Mouse (Mus musculus) left cerebral cortex, postnatal 4 days (tissue): ENCODE results near the gene Olfr472. TPM values are rescaled to one million over a fixed set of nuclear protein-coding genes. Genes with fewer than 3 reads are reported as not detected.
"Not testable (repeated sequence)": the region's sequence is repeated elsewhere in the genome, so short reads cannot be mapped to it uniquely, and the experiment has no call there.

Source experiments
- DNase-seq: peaks from one replicate; pipeline ENCODE4 v3.0.0-alpha.2; 2022
- intact Hi-C: fragments of 180-260 bp; cut with DNase I; formaldehyde crosslinking; loops from one replicate; pipeline ENCODE4 v1.15.1; 2025
- total RNA-seq, 2 experiments: library from RNA; stranded (reverse); gene quantifications; 2 replicates each; pipeline ENCODE4 v1.2.3; 2021

Gene Olfr472
- not detected for total RNA-seq

- intact Hi-C loops = no loop called here
- DNase-seq = no peak
Measured at GRCm38 (mm10) chr7:107897602-107898001, at the start of gene Olfr472. TSS of gene Olfr472 (plus strand) at chr7:107897902.

- intact Hi-C loops = no loop called here
Measured at GRCm38 (mm10) chr7:107930146-107930545, 32.4 kb downstream of the Olfr472 start, which contains the start of gene Olfr473. TSS of gene Olfr473 (plus strand) at chr7:107930446.

GRCm38 (mm10) chr7:107952539-107952938, 54.8 kb downstream of the Olfr472 start:
- intact Hi-C loops = not testable (repeated sequence)

More at GRCm38 (mm10) chr7:107930146-107930545, 32.4 kb downstream of the Olfr472 start, which contains the start of gene Olfr473:
- no peak for DNase-seq

GRCm38 (mm10) chr7:107954343-107954742, 56.6 kb downstream of the Olfr472 start, which contains the start of gene Olfr474:
TSS of gene Olfr474 (plus strand) at chr7:107954643.
- DNase-seq = no peak
- intact Hi-C loops = no loop called here

More at GRCm38 (mm10) chr7:107952539-107952938, 54.8 kb downstream of the Olfr472 start:
- not testable (repeated sequence) for DNase-seq

Other genes with a start within 250 kb of the Olfr472 start
- gene Cyb5r2, start 139.9 kb upstream of the Olfr472 start, total RNA-seq = not detected
- gene Ovch2, start 96.7 kb upstream of the Olfr472 start, total RNA-seq = not detected
- not detected for gene Olfr467, start 85.6 kb upstream of the Olfr472 start, total RNA-seq
- not detected for gene Olfr469, start 72.4 kb upstream of the Olfr472 start, total RNA-seq
- gene Olfr470, start 50.4 kb upstream of the Olfr472 start, total RNA-seq = not detected
- gene Olfr473, start 32.5 kb downstream of the Olfr472 start, total RNA-seq = not detected
- gene Olfr474, start 56.7 kb downstream of the Olfr472 start, total RNA-seq = not detected
- not detected for gene Olfr476, start 66.9 kb downstream of the Olfr472 start, total RNA-seq
- not detected for gene Olfr477, start 88.8 kb downstream of the Olfr472 start, total RNA-seq
- not detected for gene Olfr478, start 136.1 kb downstream of the Olfr472 start, total RNA-seq
- not detected for gene Olfr479, start 152.8 kb downstream of the Olfr472 start, total RNA-seq
- gene Olfr480, start 169.4 kb downstream of the Olfr472 start, total RNA-seq = not detected
- gene Olfr481, start 182.0 kb downstream of the Olfr472 start, total RNA-seq = not detected
- 1 to 10 TPM; 1.7 to 1.9 TPM for gene Olfr482, start 199.7 kb downstream of the Olfr472 start, total RNA-seq
- gene Olfr483, start 202.9 kb downstream of the Olfr472 start, total RNA-seq = not detected
- gene Olfr484, start 229.5 kb downstream of the Olfr472 start, total RNA-seq = not detected